Mouse (Mus musculus) MEL (cell line): ENCODE results near the gene Filip1l. TPM values are rescaled to one million over a fixed set of nuclear protein-coding genes. Genes with fewer than 3 reads are reported as not detected.
A peak's percentile ranks its signal among the peaks of the same experiment; 100 is the strongest.

Experiments used
- DNase-seq: peaks from one replicate; pipeline ENCODE4 v3.0.0; 2011; ENCODE audit warnings: low read depth, low spot score
- H3K27ac ChIP-seq: 2 replicates; pipeline ENCODE4 v1.5.1; 2012; ENCODE audit warnings: low read depth, mild to moderate bottlenecking, control low read depth, low read length, moderate library complexity; ENCODE audit not compliant: control insufficient read depth
- H3K27me3 ChIP-seq, 2 experiments: fragments of 150-350 bp in 1 of 2; sonication (generic) in 1 of 2; 2 replicates each; pipeline ENCODE4 v1.6.1; 2012; ENCODE audit warnings: low read length in 2 of 2, mild to moderate bottlenecking in 2 of 2, improper control_type of control experiment in 1 of 2, moderate library complexity in 1 of 2; ENCODE audit not compliant: insufficient read depth in 2 of 2, control insufficient read depth in 1 of 2
- H3K36me3 ChIP-seq, 2 experiments: 2 replicates each; pipeline ENCODE4 v1.6.1; 2012 to 2014; ENCODE audit warnings: low read length in 2 of 2, improper control_type of control experiment in 1 of 2, inconsistent platforms in 1 of 2, mild to moderate bottlenecking in 1 of 2; ENCODE audit not compliant: insufficient read depth in 2 of 2, control insufficient read depth in 1 of 2
- H3K4me1 ChIP-seq, 2 experiments: fragments of 150-350 bp in 1 of 2; sonication (generic) in 1 of 2; 2 replicates each; pipeline ENCODE4 v1.6.1; 2012; ENCODE audit warnings: low read length in 2 of 2, improper control_type of control experiment in 1 of 2, mild to moderate bottlenecking in 1 of 2; ENCODE audit not compliant: insufficient read depth in 2 of 2, control insufficient read depth in 1 of 2
- H3K4me3 ChIP-seq, 2 experiments: fragments of 150-350 bp in 1 of 2; sonication (generic) in 1 of 2; 2 replicates each; pipeline ENCODE4 v1.5.1; 2012; ENCODE audit warnings: low read depth in 2 of 2, low read length in 2 of 2, mild to moderate bottlenecking in 2 of 2, moderate library complexity in 2 of 2, control low read depth in 1 of 2, improper control_type of control experiment in 1 of 2; ENCODE audit not compliant: control insufficient read depth in 1 of 2, insufficient read depth in 1 of 2
- H3K79me2 ChIP-seq: 2 replicates; pipeline ENCODE4 v1.6.1; 2012; ENCODE audit warnings: mild to moderate bottlenecking, low read length, moderate library complexity; ENCODE audit not compliant: control insufficient read depth, poor library complexity, insufficient read depth
- H3K9ac ChIP-seq: 2 replicates; pipeline ENCODE4 v1.6.1; 2012; ENCODE audit warnings: low read depth, mild to moderate bottlenecking, control low read depth, low read length, moderate library complexity; ENCODE audit not compliant: control insufficient read depth, poor library complexity, severe bottlenecking
- H3K9me3 ChIP-seq: fragments of 150-350 bp; sonication (generic); replicated peaks from 2 replicates; pipeline ENCODE4 v1.6.1; 2012; ENCODE audit warnings: mild to moderate bottlenecking, low read length, improper control_type of control experiment, moderate library complexity; ENCODE audit not compliant: insufficient read depth
- BHLHE40 ChIP-seq: IDR thresholded peaks from 2 replicates; pipeline ENCODE4 v1.6.1; 2012; ENCODE audit warnings: low read depth, mild to moderate bottlenecking, inconsistent platforms, low read length, improper control_type of control experiment, borderline replicate concordance
- CHD1 ChIP-seq: IDR thresholded peaks from 2 replicates; pipeline ENCODE4 v1.6.1; 2012; ENCODE audit warnings: low read depth, mild to moderate bottlenecking, inconsistent platforms, low read length, improper control_type of control experiment
- E2F4 ChIP-seq: IDR thresholded peaks from 2 replicates; pipeline ENCODE4 v1.6.1; 2011; ENCODE audit warnings: low read depth, low read length, improper control_type of control experiment, borderline replicate concordance
- EP300 ChIP-seq, 2 experiments: IDR thresholded peaks; 2 replicates each; pipeline ENCODE4 v1.6.1; 2011; ENCODE audit warnings: improper control_type of control experiment in 2 of 2, low read length in 2 of 2, low read depth in 1 of 2, mild to moderate bottlenecking in 1 of 2
- GABPA ChIP-seq: IDR thresholded peaks from 2 replicates; pipeline ENCODE4 v1.6.1; 2012; ENCODE audit warnings: low read depth, mild to moderate bottlenecking, inconsistent platforms, low read length, improper control_type of control experiment, moderate library complexity
- GATA1 ChIP-seq: IDR thresholded peaks from 2 replicates; pipeline ENCODE4 v1.6.1; 2011; ENCODE audit warnings: low read depth, low read length, improper control_type of control experiment
- HCFC1 ChIP-seq: IDR thresholded peaks from 2 replicates; pipeline ENCODE4 v1.6.1; 2012; ENCODE audit warnings: low read depth, mild to moderate bottlenecking, inconsistent platforms, low read length, improper control_type of control experiment, moderate library complexity
- KAT2A ChIP-seq: conservative IDR thresholded peaks from 2 replicates; pipeline ENCODE4 v1.6.1; 2012; ENCODE audit warnings: low read depth, low read length, improper control_type of control experiment, inconsistent platforms
- MAX ChIP-seq: IDR thresholded peaks from 2 replicates; pipeline ENCODE4 v1.6.1; 2011; ENCODE audit warnings: low read length, improper control_type of control experiment
- MEF2A ChIP-seq: IDR thresholded peaks from 2 replicates; pipeline ENCODE4 v1.6.1; 2014; ENCODE audit warnings: low read depth, mild to moderate bottlenecking, inconsistent platforms, low read length, improper control_type of control experiment; ENCODE audit not compliant: poor library complexity, insufficient replicate concordance, severe bottlenecking; ENCODE audit errors: extremely low read depth
- MYC ChIP-seq: IDR thresholded peaks from 2 replicates; pipeline ENCODE4 v1.6.1; 2011; ENCODE audit warnings: low read depth, mild to moderate bottlenecking, low read length, improper control_type of control experiment, moderate library complexity
- NELFE ChIP-seq: IDR thresholded peaks from 2 replicates; pipeline ENCODE4 v1.6.1; 2011; ENCODE audit warnings: low read depth, low read length, improper control_type of control experiment
- POLR2A ChIP-seq, 2 experiments: IDR thresholded peaks; 2 replicates each; pipeline ENCODE4 v1.6.1; 2011 to 2012; ENCODE audit warnings: low read length in 2 of 2, mild to moderate bottlenecking in 2 of 2, control low read depth in 1 of 2, improper control_type of control experiment in 1 of 2, low read depth in 1 of 2, moderate library complexity in 1 of 2; ENCODE audit not compliant: control insufficient read depth in 1 of 2, insufficient read depth in 1 of 2, poor library complexity in 1 of 2
- SIN3A ChIP-seq: IDR thresholded peaks from 2 replicates; pipeline ENCODE4 v1.6.1; 2012; ENCODE audit warnings: low read length, improper control_type of control experiment, inconsistent platforms
- SMC3 ChIP-seq: IDR thresholded peaks from 2 replicates; pipeline ENCODE4 v1.6.1; 2011; ENCODE audit warnings: low read depth, low read length, improper control_type of control experiment
- TAL1 ChIP-seq: IDR thresholded peaks from 2 replicates; pipeline ENCODE4 v1.6.1; 2012; ENCODE audit warnings: mild to moderate bottlenecking, inconsistent platforms, low read length, moderate library complexity, mixed read lengths
- UBTF ChIP-seq: IDR thresholded peaks from 2 replicates; pipeline ENCODE4 v1.6.1; 2012; ENCODE audit warnings: low read depth, mild to moderate bottlenecking, inconsistent platforms, low read length, improper control_type of control experiment, moderate library complexity, borderline replicate concordance; ENCODE audit not compliant: insufficient read depth
- USF2 ChIP-seq, 2 experiments: IDR thresholded peaks; 2 replicates each; pipeline ENCODE4 v1.6.1; 2011 to 2012; ENCODE audit warnings: improper control_type of control experiment in 2 of 2, low read length in 2 of 2, borderline replicate concordance in 1 of 2, inconsistent platforms in 1 of 2, low read depth in 1 of 2, mild to moderate bottlenecking in 1 of 2; ENCODE audit not compliant: insufficient read depth in 1 of 2
- ZC3H11A ChIP-seq: IDR thresholded peaks from 2 replicates; pipeline ENCODE4 v1.6.1; 2012; ENCODE audit warnings: low read depth, mild to moderate bottlenecking, inconsistent platforms, low read length, improper control_type of control experiment
- ZKSCAN1 ChIP-seq: IDR thresholded peaks from 2 replicates; pipeline ENCODE4 v1.6.1; 2012; ENCODE audit warnings: low read depth, mild to moderate bottlenecking, inconsistent platforms, low read length, improper control_type of control experiment, moderate library complexity
- ZMIZ1 ChIP-seq: IDR thresholded peaks from 2 replicates; pipeline ENCODE4 v1.6.1; 2012; ENCODE audit warnings: low read depth, mild to moderate bottlenecking, inconsistent platforms, low read length, improper control_type of control experiment, moderate library complexity
- polyA plus RNA-seq, 2 experiments: library from polyadenylated mRNA; stranded (reverse) in 1 of 2; unstranded in 1 of 2; fragments of >175 nt in 1 of 2; fragments of >200 nt in 1 of 2; gene quantifications; 2 replicates each; pipeline versions ENCODE4 v1.2.1 to v1.2.4; 2012; ENCODE audit warnings: low replicate concordance in 2 of 2, low read depth in 1 of 2; ENCODE audit not compliant: insufficient read length in 2 of 2, insufficient read depth in 1 of 2, missing spikeins in 1 of 2
- total RNA-seq: library from RNA; depleted of rRNA; stranded (reverse); fragments of 300-350 nt; gene quantifications from 2 replicates; pipeline ENCODE4 v1.2.3, GENCODE M21; 2012

The Filip1l gene
- total and polyA plus RNA-seq, 3 experiments, result 0.27 to 1.8 TPM; not detected in 1

DNA sequence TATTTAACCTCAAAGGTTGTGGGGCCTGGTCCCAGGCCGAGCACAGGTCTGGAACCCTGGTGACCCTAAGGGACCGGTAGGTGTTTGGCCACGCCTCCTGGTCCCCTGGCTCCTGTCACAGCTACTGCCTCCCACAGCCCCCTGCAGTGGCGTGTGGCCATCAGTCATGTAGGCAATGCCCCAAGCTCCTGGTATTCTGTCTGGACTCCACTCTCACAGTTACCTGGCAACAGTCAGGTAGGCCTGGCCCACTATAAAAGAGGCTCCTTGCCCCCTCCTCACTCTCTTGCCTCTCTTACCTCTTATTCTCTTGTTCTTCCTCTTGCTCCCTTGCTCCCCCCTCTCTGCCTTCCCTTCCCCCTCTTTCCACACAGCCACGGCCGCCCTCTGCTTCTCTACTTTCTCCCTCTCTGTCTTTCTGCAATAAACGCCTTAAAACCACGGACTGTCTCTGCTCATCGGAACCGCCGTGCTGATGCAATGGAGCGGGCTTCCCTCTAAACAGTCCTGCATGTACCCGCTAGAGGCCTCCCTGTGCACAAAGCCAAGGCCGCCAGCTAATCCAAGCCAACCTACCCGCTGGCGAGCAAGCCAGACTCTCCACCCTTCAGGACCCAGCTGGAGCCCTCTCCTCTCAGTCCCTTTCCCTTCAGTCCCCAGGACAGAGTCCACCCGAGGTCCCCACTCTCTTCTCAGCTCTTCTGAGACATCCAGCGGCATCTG, 9.9 kb downstream of the Filip1l start:
- Histone ChIP-seq H3K9ac (no peak overlapping the region), H3K27me3 (no peaks in the 10 kb centered on the region), H3K27ac (no peak overlapping the region), H3K36me3 (no peaks in the 10 kb centered on the region; a peak in 1 of 4 replicates), H3K4me1 (peaks cover 0 to 3% of the 10 kb centered on the region in 2 experiments; a peak in 1 of 4 replicates), H3K9me3 (no peaks in the 10 kb centered on the region), H3K79me2 (no peaks in the 10 kb centered on the region), H3K4me3 (no peak overlapping the region)
- TF ChIP-seq SIN3A, result no peak
- TF ChIP-seq ZMIZ1, result no peak
- no peak for TF ChIP-seq UBTF
- DNase-seq, result no peak

GRCm38 (mm10) chr16:57364498-57364897, 11.6 kb downstream of the Filip1l start:
- Histone ChIP-seq H3K36me3 (no peaks in the 10 kb centered on the region; a peak in 1 of 4 replicates), H3K79me2 (no peaks in the 10 kb centered on the region), H3K27me3 (no peaks in the 10 kb centered on the region), H3K4me3 (no peak overlapping the region), H3K9ac (no peak overlapping the region), H3K27ac (no peak overlapping the region), H3K9me3 (no peaks in the 10 kb centered on the region), H3K4me1 (peaks cover 0 to 3% of the 10 kb centered on the region in 2 experiments; a peak in 1 of 4 replicates)
- TF ChIP-seq EP300 (IDR thresholded peaks at IDR 0.05; ENCODE audit: low read depth in 1 of 2, low read length in 2 of 2), result 0 out of 4 replicates have a peak, but pooled peaks of 1 of the 2 experiments have one; percentile 25
- TF ChIP-seq MAX, result no peak
- TF ChIP-seq CHD1, result no peak
- peak; percentile 37; the same call in 1 of the 2 replicates for TF ChIP-seq TAL1
- TF ChIP-seq BHLHE40, result no peak
- no peak for TF ChIP-seq ZC3H11A
- peak; percentile 24 for DNase-seq

DNA sequence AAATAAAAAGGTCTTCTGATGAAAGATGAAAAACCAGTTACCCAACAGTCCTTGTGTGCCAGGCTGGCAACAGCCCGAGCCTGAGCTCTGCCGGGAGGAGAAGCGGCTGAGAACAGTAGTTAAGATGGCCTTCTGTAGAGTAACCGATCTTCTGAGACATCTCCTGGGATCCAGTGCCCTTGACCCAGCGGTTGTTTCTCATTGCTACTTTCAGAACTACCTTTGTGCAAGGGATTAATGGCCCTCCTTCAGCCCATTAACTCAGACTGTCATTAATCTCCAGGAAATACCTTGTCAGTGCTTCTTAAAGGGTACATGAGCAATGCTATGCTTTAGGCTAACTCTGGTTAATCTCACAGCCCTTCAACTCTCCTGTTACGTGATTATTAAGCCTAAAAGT, 13.2 kb downstream of the Filip1l start:
- no peak overlapping the region for H3K4me3 ChIP-seq
- H3K9ac ChIP-seq, result no peak overlapping the region
- no peak overlapping the region for H3K27ac ChIP-seq
- H3K9me3 ChIP-seq, result no peaks in the 10 kb centered on the region
- H3K79me2 ChIP-seq, result no peaks in the 10 kb centered on the region
- no peak for DNase-seq
- peaks cover 0 to 3% of the 10 kb centered on the region in 2 experiments; a peak in 1 of 4 replicates for H3K4me1 ChIP-seq
- TF ChIP-seq HCFC1 (no peak), E2F4 (no peak), MEF2A (no peak), MYC (no peak), POLR2A (IDR thresholded peaks at IDR 0.05; ENCODE audit: control insufficient read depth in 1 of 2, insufficient read depth in 1 of 2, low read depth in 1 of 2, low read length in 2 of 2, poor library complexity in 1 of 2) (no peak), NELFE (no peak), ZMIZ1 (no peak), ZKSCAN1 (no peak), GABPA (no peak), ZC3H11A (no peak), USF2 (IDR thresholded peaks at IDR 0.05; ENCODE audit: borderline replicate concordance in 1 of 2, insufficient read depth in 1 of 2, low read depth in 1 of 2, low read length in 2 of 2) (no peak), SMC3 (no peak), GATA1 (no peak), KAT2A (no peak)
- no peaks in the 10 kb centered on the region for H3K27me3 ChIP-seq
- H3K36me3 ChIP-seq, result no peaks in the 10 kb centered on the region; a peak in 1 of 4 replicates
